Mouse (Mus musculus) spleen, adult 12 weeks (tissue): Measurements from ENCODE around the gene Btn2a2.

Experiments used
- DNase-seq: peaks from one replicate; pipeline ENCODE4 v3.0.0; 2022; ENCODE audit warnings: low spot score

Btn2a2 gene

DNA sequence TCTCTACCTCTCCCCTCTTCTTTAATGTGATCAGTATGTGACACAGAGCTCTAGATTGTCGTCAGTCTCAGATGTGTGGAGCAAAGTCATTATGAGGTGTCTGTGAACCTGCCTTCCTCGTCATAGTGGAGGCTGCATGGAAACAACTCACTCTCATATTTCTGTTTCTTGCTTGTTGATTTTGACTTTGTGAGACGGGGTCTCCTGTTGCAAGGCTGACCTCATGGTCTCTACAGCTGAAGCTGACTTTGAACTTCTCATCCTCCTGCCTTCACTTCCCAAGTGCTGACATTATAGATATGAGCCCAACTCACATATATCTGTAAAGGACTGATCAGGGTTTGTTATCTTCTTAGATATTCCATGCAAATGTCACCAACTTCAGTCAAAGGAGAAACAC is 39.9 kb downstream of the Btn2a2 start:
- DNase-seq = no peak

GRCm38 (mm10) chr13:23446498-23446952 is 42.1 kb downstream of the Btn2a2 start:
- DNase-seq = peak; percentile 83

DNA sequence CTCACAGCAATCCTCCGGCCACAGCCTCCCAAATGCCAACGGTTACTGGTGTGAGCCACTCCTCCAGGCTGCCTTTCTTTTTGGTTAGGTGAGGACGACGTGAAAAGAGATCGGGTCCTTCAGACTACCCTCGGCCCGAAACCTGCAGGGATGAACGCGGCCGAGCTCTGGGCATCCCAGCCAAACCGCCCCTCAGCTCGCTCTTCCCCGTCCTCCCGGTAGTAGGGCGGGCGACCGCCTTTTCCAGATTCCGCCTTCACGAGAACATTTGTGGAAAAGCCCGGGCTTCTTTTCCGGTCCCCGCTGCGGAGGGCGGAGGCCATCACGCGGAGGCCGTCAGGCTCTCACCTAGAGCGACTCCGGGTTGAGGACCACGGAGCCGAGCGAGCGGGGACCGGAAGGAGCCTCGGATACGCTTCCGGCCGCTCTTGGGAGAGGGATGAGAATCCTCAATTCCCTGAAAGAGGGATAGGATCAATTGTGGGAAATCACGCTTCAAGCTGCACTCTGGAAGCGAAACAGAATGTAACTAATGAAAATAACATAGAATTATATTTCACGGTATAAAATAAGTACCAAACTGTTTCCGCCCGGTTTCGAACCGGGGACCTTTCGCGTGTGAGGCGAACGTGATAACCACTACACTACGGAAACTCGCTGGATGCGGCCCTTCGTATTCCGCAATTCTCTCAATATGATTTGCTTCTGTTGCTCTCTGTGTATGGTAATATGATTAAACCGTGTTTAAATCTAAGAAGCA is 42.9 kb downstream of the Btn2a2 start:
- DNase-seq = peak; percentile 93

DNA sequence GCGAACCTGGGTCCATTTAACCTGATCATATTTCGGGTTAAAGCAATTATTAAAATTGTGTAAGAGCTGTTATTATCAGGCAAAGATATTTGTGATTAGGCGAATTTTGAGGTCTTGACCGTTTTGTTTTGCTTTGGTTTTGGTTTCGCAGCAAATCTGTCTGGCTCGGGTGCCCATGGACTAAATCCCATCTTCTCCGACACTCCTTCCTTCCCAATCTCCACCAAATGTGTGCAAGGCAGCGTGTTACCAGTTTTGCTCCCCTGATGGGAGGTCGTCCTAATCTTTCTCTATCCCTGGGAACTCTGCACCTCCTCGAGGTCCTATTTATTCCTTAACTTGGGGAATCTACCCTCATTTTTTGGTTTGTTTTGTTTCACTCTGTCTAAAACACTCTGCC is 43.5 kb downstream of the Btn2a2 start:
- DNase-seq = no peak

DNA sequence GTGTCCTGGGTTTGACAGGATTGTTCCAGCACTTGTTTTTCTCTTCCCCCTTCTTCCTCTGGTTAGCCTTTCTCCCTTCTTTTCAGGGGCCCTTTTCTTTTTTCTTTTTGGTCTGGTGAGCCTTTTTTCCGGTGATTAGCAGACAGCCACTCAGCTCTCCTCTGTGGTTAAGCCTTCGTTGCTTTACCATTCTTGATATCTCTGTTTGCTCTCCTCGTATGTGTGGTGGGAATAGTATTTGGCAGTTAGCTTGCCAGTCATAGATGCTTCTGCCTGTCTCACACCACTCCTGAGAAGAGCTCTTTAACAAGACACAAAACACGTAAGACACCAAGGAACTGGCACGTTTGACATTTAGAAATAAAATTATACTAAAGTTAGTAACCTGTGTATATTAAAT is 44.2 kb downstream of the Btn2a2 start:
- no peak for DNase-seq

- no peak for DNase-seq
Measured at GRCm38 (mm10) chr13:23439901-23440300, 48.8 kb downstream of the Btn2a2 start.

DNA sequence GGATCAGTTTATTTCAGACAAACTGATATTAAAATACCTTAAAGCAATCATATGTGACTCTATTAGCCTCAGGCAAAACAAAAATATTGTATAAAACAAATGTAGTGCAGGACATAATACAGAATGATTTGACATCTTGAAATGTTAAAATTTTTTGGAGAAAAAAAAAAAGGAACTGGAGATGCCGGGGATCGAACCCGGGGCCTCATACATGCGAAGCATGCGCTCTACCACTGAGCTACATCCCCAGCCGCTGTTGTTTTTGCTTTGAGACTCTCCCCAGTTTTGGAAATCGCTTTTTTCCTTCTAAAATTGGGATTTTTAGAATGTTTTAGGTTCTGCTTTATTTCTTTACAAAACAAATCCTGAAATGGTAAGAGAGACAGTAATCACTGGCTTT is 50.1 kb downstream of the Btn2a2 start:
- DNase-seq = no peak

DNA sequence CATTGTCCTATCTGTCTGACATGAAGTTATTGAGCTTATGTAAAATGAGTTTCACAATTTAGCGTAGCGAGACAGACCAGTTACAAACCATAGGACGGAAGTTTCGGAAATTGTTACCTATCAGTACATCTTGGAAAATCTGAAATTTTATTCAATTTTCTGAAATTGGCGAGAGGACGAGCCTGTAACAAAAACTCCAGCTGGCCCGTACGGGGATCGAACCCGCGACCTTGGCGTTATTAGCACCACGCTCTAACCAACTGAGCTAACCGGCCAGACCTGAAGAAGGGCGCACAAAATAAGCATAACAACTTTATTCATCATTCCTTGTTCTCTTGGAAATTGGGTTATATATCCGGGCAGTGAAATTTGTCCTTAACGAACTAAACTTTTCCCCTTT is 50.7 kb downstream of the Btn2a2 start:
- DNase-seq = peak; percentile 88

GRCm38 (mm10) chr13:23436861-23437822 is 51.5 kb downstream of the Btn2a2 start:
- peak; percentile 67 for DNase-seq

- DNase-seq = no peak
Measured at GRCm38 (mm10) chr13:23436231-23436661, 52.4 kb downstream of the Btn2a2 start.

DNA sequence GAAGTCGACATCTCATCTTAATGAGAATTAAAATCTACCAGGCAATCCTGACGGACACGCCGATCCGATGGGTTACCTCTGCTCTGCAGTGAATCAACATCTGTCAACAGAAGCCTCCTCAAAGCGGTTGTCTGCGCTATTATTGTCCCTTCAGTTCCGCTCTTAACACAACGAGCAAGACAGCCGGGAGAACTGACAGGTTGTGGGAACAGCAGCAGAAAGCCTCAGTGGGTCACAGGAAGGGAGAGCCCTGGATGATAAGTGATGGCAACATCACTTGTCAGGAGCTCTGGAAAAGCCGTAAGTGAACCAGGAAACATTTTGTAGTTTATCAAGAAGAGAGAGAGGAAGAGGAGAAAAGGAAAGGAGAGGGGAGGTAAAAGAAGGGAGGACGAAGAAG is 53.0 kb downstream of the Btn2a2 start:
- DNase-seq = no peak

GRCm38 (mm10) chr13:23435241-23435640 is 53.4 kb downstream of the Btn2a2 start:
- no peak for DNase-seq

GRCm38 (mm10) chr13:23434426-23434825 is 54.2 kb downstream of the Btn2a2 start:
- no peak for DNase-seq

- DNase-seq = no peak
Measured at GRCm38 (mm10) chr13:23433801-23434200, 54.9 kb downstream of the Btn2a2 start.

GRCm38 (mm10) chr13:23433206-23433605 is 55.5 kb downstream of the Btn2a2 start:
- no peak for DNase-seq

DNA sequence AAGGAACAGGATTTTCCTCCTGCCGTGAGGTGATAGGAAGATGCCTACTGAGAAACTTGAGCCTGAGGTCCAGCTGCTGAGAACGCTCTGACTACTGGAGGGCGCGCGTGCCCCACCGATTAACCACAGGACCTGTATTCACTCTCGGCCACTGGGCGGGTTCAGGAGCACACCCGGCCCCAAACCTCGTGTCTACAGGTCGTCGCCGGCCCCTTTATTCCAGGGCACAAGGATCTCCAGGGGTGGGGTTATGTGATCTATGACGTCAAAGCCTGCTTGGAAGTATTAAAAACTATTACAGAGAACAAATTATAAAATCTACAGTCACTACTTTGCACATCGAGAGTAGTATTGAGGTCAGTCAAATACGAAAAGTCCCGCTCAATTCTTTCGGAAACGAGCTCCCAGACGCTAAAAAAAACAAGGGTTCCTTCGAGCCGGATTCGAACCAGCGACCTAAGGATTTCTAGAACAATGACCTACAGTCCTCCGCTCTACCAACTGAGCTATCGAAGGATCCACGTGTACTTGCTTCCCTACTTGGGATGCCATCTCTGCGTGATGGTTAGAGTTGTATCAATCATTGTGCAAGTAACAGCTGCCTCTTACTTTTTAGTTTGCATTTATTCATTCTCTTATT is 56.0 kb downstream of the Btn2a2 start:
- peak; percentile 87 for DNase-seq

- DNase-seq = peak; percentile 74
Measured at GRCm38 (mm10) chr13:23431351-23431771, 57.3 kb downstream of the Btn2a2 start.

- DNase-seq = peak; percentile 71
Measured at GRCm38 (mm10) chr13:23430734-23431133, 57.9 kb downstream of the Btn2a2 start.

DNA sequence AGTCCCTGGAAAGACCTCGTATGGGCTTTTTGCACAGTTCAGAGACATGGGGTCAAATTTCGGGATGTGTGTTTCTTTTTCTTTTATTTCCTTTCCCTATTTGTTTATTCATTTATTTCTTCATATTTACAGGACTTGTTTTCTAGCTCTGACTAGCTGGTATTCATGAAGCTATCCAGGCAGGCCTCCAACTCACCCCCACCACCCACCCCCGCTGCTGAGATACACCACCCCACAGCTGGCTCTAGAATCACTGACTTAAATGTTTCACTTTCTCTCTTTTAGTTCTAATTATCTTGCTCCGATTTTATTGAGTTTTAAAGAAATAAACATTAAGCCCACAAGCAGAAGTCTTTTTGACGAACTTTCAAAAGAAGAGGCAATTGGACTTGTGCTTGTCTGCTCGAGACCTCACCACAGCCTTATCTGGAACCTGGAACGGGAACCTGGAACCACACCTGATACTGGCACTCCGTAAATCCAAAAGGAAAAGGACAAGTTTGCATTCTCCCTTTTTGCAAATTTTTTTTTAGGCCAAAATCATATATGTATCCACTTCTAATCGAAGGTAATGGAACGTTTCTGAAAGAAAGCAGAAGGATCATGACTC is 58.8 kb downstream of the Btn2a2 start:
- no peak for DNase-seq

DNA sequence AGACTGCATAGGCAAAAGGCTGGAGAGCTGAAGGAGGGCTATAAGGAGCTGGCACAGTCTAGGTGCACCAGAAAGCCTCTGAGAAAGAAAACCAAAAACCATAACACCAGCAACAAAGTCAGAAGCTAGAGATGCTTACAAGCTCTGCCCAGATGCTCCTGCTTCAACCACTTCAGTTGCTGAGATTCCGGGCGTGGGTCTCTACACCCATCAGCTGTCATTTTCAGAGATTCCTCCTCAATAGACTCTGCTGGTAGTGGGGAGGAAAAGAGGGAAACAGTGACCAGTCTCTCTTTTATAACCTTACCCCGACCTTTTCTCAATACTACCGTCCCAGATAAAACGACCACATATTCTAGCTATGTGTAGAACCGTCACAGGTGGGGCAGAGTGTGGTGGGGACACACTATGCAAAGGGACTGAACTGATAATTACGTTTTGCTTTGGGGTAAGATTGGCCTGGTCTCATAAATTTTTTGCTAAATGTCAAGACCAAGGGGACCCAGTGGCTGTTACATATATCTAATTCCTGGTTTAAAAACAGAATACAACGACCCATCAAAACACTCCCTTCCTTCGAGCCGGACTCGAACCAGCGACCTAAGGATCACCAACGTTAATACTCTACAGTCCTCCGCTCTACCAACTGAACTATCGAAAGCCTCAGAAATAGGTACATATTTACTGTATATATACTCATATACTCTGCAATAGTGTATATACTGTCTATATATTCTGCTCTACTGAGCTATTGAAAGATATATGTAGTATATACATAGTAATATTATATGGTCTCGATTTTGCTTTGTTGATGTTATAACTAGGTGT is 60.3 kb downstream of the Btn2a2 start:
- DNase-seq = no peak
